Mouse (Mus musculus): Measurements from ENCODE around the gene Taf5.

Gene Taf5

GRCm38 (mm10) chr19:47065860-47066259 is 1.7 kb upstream of the Taf5 start:
- DNase-seq (ENCODE audit: low read depth, low spot score) = no peak

- peak; percentile 67 for DNase-seq (ENCODE audit: low read depth, low spot score)
Measured at GRCm38 (mm10) chr19:47067924-47068611, 522 bp downstream of the Taf5 start.

- DNase-seq (ENCODE audit: low read depth, low spot score) = no peak
Measured at GRCm38 (mm10) chr19:47088226-47088625, 20.7 kb downstream of the Taf5 start.

- no peak for DNase-seq (ENCODE audit: low read depth, low spot score)
Measured at GRCm38 (mm10) chr19:47089718-47090525, 22.4 kb downstream of the Taf5 start.

- DNase-seq (ENCODE audit: low read depth, low spot score) = peak; percentile 93
Measured at GRCm38 (mm10) chr19:47090550-47091156, 23.1 kb downstream of the Taf5 start, which contains the start of the genes Usmg5 and Pdcd11. Gene Usmg5, minus strand, starts transcription at chr19:47090647. Gene Pdcd11, plus strand, starts transcription at chr19:47090768.

GRCm38 (mm10) chr19:47101080-47101479 is 33.5 kb downstream of the Taf5 start:
- DNase-seq (ENCODE audit: low read depth, low spot score) = no peak

GRCm38 (mm10) chr19:47104641-47105271 is 37.2 kb downstream of the Taf5 start:
- DNase-seq (ENCODE audit: low read depth, low spot score) = no peak

- DNase-seq (ENCODE audit: low read depth, low spot score) = no peak
Measured at GRCm38 (mm10) chr19:47118634-47119033, 51.1 kb downstream of the Taf5 start.

- peak; percentile 32 for DNase-seq (ENCODE audit: low read depth, low spot score)
Measured at GRCm38 (mm10) chr19:47121054-47121453, 53.5 kb downstream of the Taf5 start.

- no peak for DNase-seq (ENCODE audit: low read depth, low spot score)
Measured at GRCm38 (mm10) chr19:47122802-47123201, 55.3 kb downstream of the Taf5 start.

- no peak for DNase-seq (ENCODE audit: low read depth, low spot score)
Measured at GRCm38 (mm10) chr19:47128164-47128563, 60.6 kb downstream of the Taf5 start.

GRCm38 (mm10) chr19:47128835-47129234 is 61.3 kb downstream of the Taf5 start:
- no peak for DNase-seq (ENCODE audit: low read depth, low spot score)

GRCm38 (mm10) chr19:47130551-47131125 is 63.1 kb downstream of the Taf5 start:
- DNase-seq (ENCODE audit: low read depth, low spot score) = no peak
